Mouse (Mus musculus) urinary bladder, postnatal 4 days (tissue): Measurements from ENCODE around the gene Tnfrsf13b.
"Not testable (repeated sequence)": the region's sequence is repeated elsewhere in the genome, so short reads cannot be mapped to it uniquely, and the experiment has no call there.

Experiments
- DNase-seq, 2 experiments: peaks; one replicate each; pipeline ENCODE4 v3.0.0; 2021 to 2022; ENCODE audit warnings: low spot score in 2 of 2

Tnfrsf13b gene

DNA sequence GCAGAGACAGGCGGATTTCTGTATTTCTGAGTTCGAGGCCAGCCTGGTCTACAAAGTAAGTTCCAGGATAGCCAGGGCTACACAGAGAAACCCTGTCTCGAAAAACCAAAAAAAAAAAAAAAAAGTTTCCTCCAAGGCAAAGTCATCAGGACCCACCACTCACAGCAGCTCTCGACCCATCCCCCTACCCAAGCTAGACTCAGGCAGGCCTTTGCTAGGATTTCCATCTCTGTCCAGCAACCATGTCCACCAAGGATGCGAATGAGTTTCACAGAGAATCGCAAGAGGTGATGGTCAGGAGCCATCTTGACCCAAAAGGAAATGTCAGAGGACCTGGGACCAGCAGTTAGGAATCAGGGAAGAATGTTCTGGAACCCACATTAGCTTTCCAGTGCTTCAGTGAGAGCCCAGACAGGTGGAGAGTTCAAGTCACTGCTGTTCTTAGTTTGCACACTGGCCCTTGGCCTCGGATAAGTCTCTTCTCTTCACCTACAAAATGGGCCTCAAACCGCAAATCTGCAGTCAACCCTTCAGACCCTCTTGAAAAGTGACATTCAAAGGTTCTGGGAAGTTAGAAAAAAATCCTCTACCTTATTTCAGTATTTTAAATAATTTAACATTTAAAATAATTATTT, 983 bp downstream of the Tnfrsf13b start:
- no peak for DNase-seq

DNA sequence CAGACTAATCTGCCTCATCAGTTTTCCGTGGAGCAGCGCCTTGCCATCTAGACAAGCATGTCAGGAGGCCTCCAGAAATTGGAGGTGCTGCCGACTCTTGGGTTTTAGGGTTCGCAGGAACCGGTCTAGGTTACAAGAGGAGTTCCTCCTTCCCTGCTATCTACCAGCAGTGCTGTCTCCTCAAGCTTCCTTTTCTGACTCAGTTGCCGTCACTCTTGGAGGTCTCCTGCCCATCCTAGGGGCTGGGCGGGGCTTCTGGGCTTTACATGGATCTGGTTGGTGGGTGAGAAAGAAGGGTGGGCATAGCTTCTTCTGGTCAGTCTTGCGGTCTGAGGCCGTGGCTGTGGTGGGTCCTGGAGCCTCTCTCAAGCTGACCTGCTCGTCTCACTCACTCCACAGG, 2.8 kb downstream of the Tnfrsf13b start:
- DNase-seq = no peak

DNA sequence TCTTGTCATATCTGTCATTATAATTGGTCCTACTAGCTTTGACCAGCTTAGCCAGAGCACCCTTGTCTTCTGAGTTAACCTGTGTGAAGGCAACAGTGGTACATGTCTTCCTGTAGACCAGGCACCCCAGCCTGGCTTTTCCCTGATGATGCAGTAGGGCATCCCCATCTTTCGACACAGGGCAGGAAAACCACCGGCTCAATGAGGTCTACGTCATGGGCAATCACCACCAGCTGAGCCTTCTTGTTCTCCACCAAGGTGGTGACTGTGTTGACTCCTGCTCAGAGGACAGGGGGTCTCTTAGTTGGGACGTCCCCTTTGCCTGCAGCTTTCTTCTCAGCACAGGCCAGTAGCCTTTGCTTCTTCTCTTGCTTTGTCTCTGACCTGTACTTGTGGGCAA, 4.1 kb downstream of the Tnfrsf13b start:
- not testable (repeated sequence) for DNase-seq

DNA sequence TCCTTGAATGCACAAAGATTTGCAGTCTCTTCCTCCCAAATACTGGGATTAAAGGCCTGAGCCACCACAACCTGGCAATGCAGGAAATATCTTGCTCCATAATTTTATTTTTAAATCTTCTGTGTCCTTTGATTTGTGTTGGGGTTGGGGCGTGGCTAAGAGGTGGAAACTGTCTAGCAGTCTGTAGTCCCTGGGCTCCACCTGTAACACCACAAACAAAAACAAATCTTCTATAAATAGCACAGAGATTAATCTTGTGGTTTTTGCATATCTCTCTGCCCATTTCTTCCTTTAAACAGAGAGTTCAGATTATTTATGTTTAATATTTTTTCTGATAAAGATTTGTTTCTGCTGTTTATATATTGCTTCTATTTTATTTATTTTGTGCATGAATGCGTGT, 6.4 kb downstream of the Tnfrsf13b start:
- no peak for DNase-seq

DNA sequence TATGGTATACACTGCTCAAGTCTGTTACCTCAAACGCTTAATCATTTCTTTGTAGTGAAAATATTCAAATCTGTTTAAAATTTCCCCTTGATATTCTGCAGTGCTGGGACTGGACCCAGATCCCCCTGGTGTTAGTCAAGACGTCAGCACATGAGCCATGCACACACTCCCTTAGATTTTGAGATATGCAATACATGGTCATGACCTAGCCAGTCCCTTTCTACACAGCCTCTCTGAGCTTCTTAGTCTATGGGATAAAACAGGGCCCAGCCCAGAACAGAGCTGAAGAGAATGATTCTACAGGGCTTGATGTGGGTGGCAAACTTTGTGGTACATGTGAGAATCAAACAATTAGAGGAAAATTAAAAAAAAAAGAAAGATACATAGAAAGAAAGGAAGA, 15.1 kb downstream of the Tnfrsf13b start:
- DNase-seq = no peak

DNA sequence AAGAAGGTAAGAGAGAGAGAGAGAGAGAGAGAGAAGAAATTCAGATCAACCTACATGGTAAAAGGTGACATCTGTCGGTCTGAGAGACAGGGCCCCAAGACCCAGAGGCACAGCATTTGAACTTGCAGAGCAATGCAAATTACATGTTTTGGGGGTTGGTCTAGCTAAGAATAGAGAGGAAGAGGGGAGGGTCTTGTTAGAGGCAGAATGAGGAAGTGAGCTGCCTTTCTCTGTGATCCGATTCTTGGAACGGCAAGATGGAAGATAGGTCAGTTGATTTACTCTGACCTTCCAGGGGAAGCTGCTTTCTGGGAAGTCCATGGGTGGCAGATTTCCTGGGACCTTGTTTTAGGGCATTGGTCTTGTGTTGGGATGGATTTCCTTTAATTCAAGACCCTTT, 15.7 kb downstream of the Tnfrsf13b start:
- DNase-seq = no peak

DNA sequence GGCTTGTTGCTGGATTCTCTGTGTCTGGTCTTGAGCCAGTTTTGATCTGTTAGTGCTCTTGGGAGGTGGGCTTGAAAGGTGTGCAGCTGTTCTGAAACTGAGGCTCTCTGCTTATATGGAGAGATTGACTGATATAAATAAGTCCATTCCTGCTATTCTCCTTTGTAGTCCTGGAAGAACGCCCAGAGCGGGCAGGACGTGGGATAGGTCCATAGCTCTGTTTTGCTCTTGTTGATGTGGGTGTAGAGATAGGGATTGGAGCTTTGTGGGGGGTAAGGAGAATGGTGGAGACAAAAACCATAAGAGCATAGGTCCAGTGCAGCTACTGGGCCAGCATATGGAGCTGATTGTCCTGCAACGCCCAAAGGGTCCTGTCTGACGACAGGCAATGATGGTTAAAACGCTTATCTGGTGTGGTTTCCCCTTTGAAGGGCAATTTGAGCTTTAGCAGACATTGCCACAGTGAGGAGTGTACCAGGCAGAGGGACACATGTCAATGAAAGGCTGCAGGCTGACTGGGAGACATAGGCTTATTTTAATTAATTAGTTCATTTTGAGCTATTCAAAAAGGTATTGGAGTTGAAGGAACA, 16.5 kb downstream of the Tnfrsf13b start:
- DNase-seq = no peak

DNA sequence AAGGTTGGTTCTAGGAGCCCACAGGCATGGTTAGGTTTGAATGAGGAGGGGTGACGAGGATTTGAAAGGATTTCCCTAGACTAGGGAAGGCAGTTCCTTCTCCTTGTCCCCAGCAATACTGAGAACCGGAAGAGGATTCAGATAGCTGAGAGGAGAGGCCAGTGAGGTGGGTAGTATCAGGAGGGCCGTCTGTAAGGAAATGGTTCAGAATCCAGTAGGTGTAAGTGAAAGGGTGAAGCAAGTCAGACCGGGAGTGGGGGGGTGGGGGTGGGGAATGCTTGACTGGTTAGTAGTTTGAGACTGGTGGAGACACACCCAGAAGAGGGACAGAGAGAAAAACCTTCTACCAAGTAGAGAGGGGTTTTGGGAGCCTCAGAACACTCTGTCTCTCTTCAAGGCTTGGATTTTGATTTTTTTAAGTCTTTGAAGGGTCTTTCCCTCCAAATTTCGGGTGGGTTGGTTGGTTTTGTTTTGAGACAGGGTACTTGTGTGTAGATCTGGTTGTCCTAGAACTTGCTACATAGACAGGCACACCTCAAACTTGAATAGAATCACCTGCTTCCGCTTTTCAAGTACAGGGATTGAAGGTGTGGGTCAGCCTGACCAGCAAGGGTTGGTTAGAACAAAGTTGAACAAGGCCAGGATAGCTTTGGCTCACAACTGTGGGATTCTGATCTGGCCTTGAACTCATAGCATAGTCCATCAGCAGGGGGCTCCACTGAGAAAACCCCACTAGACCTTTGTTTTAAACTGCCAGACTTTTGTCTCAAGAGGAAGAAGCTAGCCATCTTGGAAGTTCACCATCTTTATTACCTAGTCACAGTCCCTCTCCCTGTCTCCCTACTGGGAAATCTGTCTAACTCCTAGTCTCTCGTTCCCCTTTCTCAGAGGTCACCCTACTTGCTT, 17.3 kb downstream of the Tnfrsf13b start:
- DNase-seq = no peak

DNA sequence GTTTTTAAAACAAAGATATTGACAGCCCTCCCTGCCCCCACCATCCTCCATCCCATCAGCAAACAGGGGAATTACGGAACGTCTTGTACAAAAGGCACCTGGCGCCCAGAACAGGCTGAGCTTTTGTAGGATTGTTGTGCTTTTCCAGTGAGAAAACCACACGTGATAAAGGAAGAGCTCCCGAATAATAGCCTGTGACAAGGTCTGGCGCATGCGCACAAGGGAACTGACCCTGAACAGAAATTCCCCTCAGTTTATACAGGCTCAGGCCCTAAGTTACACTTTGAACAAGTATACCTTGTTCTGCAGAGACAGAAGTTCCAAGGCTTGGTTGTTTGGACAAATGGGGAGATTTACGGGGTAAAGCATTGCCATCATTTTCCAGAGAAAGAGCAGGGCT, 19.0 kb downstream of the Tnfrsf13b start:
- no peak for DNase-seq

DNA sequence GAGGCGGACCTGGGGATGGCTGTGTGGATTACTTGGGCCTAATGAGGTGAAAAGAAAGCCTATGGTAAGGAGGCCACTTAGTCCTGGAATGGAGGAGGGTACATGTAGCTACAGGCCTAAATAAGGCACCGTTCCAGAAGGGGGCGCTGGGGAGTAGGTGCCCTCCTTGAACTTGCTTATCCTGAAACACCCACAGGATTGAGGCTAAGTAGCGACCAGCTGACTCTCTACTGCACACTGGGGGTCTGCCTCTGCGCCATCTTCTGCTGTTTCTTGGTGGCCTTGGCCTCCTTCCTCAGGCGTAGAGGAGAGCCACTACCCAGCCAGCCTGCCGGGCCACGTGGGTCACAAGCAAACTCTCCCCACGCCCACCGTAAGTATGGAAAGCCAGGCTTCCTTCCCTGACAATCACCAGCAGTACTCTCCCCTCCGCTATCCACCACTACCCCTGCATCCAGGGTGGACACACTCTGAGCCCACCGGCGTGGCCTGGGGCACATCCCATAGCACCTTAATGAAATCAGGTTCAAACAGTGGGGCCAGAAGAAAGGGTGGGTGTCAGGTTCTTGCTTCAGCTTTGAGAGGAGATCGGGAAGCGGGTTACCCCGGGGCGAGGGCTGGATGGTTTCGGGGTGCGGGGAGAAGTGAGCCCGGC, 20.2 kb downstream of the Tnfrsf13b start:
- no peak for DNase-seq

DNA sequence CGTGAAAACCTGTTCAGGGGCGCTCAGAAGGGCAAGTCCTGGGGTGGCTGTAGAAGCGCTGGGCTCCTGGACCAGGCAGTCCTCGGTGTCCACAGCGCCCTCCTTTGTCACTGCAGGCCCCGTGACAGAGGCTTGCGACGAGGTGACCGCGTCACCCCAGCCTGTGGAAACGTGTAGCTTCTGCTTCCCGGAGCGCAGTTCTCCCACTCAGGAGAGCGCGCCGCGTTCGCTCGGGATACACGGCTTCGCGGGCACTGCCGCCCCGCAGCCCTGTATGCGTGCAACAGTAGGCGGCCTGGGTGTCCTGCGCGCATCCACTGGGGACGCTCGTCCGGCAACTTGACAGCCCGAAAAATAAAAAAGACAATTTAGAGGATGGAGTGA, 20.7 kb downstream of the Tnfrsf13b start:
- DNase-seq = no peak

DNA sequence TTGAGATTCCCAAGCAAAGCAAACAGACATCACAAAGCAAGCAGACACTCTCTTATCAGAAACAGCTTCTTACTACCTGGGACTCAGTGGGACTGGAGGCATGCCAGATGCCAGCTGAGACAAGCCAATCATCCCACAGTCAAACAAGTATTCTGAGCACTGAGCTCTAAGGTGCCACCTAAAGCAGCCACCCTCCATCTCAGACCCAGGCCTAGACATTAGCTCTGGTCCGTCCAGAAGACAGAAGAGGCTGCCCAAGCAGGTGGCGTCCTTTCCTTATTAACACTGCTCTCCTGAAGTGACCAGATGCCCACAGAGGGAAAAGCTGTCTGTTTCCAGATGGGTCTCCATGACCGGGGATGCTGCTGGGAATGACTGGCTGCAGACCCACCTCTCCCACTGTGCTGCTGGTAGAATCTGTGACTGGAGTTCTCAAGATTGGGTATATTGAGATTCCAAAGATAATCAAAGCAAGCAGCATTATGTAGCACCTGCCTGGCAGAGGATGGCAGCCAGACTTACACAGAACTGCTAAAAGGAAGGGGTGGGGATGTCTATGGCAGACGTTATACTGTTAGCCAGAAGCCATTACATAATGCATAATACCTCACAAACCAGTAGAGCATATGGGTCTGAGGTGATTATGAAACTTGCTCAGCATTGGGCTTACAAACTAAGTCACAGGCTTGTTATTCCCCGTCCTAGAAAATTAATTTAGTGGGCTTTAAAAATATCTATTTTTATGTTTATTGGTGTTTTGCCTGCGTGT, 23.9 kb downstream of the Tnfrsf13b start:
- DNase-seq = no peak

DNA sequence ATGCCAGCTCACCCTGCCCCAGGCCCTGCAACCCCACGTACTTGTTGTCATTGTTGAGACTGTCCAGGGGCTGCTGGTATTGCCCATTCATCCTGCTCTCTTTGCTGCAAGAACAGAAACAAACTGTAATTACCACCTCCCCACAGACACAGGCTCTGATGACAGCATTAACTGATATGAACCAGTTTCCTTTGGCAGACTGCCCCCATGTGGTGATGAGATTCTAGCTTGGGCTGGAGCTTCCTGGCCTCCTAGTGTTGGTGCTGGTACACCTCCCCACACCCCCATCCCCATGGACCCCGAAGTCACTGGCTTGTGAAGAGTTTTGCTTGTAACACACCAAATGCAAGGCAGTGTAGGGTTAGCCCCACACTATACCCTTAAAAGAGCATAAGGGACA, 29.2 kb downstream of the Tnfrsf13b start:
- DNase-seq = no peak

DNA sequence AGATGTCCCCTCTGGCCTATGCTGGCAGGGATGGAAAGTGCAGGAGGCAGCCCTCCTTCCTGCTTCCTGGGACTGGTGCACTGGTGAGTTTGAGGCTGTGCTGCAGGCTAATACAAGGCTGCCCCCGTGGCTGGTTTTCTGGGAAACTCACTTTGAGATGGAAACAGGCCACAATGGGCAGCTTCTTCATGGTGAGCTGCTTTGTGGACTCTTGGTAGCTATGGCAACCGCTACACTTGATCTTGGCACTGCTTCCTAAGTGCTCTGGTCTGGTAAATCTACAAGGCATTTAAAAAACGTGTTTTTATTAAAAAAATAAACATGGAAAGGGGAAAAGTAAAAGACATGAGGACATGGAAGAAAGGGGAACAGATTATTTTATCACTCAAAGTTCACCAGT, 31.6 kb downstream of the Tnfrsf13b start:
- DNase-seq = no peak

DNA sequence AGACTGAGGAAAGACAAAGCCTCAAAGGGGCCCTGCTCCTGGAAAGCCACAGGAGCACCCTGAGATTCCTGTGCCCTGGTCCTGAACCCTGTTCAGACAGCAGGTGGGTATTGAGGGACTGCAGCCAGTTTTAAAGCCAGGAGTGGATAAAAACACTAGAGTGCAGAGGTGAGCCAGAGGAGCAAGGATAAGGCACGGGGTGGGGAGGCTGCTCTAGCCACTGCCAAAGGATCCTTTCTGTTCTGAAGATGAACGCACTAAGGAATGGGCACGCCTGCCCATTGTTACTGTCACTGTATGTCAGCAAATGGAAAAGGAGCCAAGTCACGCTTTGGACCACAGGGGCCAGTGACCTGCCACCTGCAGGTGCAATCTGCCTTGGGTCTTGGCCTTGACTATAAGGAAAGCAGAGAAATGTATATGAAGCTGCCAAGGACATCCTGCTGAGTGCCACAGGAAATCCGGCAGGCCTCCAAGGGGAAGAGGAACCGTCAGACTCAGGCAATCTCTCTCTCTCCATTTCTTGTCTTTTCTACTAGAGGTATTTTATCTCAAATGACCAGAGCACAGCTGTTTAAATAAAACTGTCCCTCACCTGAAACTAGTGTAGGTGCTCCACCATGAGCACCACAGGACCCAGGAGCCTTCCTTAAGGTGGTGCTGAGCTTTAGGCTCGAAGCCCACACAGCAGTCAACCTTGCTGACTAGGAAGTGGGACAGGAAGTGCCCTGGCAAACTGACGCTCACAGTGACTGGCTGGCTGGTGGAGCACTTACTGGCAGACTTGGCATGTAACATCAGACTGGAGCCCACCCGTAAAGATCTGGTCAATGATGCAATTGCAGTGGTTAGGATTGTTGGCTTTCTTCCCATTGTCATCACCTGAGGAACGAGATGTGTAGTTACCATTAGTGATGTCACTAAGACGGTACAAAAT, 33.5 kb downstream of the Tnfrsf13b start:
- no peak for DNase-seq

DNA sequence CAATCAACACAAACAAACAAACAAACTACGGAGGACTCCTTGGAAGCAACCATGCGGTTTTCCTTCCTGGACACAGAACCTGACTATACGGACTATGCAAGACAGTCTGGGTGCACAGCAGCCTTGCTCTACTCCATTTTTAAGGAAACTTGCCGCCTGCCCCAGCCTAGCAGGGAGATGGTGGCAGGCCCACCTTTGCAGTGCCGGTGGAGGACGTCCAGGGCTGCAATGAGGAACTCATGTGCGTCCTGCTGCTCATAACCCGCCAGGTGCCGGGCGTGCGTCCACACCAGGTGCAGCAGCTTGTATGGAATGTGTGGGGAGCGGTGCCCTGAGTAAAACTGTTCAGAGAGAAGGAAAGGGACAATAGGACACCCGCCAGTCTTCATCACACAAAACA, 34.6 kb downstream of the Tnfrsf13b start:
- no peak for DNase-seq

DNA sequence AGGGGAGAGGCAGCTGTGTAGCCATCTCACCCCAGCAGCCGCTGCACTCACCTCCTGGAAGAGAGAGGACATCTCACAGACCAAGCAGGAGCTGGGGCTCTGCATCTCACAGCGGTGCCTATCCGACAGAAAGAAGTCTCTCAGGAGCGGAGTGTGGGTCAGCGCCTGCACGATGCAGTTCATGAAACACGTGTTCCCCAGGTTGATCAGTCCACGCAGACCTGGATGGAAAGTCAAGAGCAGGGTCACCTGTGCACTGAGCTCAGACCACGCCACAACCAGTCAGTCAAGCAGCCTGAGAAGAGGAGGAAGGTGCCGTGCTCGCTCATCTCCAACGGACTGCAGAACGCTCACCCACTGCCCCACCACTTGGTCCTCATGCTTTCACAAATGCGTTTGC, 36.2 kb downstream of the Tnfrsf13b start:
- no peak for DNase-seq

DNA sequence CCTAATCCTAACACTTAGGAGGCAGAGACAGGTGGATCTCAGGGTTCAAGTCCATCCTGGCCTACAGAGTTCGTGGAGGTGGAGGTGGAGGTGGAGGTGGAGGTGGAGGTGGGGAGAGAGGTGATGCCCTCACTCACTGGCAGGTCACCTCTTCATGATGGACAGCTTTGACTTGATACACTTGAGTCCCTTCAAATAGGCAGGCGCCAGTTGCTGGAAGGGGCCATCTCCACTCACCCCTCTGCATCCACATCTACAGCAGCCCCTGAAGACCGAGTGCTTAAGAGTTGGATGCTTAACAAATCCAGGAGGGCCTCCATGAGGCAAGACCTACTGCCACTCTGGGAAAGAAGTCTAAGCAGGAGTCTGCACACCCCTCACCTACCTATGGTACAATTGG, 36.8 kb downstream of the Tnfrsf13b start:
- no peak for DNase-seq

DNA sequence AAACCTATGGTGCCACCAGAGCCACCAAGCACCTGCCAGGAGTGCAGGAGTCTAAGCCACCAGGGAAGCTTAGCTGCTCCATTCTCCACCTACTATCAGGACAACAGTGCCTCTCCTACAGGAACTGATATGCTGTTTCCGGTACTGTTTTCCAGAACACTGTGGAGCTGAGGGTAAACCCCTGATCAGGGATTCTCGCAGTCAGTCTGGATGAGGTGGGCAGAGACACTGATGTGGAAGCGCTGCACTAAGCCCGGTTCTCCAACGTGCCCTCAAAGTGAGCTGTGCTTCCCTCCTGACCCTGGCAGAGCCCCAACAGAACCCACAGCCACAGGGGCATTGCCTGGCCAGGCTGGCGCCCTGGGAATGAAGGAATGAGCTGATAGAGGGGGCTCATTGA, 37.8 kb downstream of the Tnfrsf13b start:
- no peak for DNase-seq

DNA sequence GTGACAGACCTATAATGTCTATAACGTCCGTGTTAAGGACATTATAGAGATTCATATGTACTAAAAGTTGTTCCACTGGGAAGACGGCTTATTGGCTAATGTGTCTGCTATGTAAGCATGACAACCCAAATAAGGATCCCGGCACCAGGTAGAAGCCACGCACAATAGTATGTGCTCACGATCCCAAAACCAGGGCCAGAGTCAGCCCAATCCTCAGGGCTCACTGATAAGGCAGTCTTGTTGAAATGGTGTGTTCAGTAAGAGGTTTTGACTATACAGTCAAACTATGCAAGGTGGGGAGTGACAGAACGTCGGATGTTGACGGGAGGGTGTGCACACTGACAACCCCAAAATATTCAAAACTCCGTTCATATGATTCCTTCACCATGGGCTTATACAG, 38.3 kb downstream of the Tnfrsf13b start:
- no peak for DNase-seq

DNA sequence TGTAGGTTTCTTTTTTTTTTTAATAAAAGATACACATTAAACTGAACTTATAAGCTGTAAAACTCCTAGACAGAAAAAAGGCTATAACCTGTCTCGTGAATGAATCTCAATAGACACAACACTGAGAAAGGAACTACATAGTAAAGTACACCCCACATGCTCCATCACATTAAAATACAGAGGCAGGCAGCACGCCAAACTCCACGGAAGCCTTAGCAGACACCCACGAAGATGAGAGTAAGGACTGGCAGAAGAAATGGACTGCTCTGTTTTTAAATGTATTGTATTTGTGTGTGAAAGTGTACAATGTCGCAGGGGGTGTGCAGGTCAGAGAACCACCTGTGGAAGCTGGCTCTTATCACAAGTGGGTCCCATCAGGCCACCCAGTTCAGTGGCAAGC, 43.6 kb downstream of the Tnfrsf13b start:
- no peak for DNase-seq
